Mouse (Mus musculus) liver, embryonic 11.5 days (tissue): ENCODE measurements around the gene Coa4. TPM values are rescaled to one million over a fixed set of nuclear protein-coding genes. Genes with fewer than 3 reads are reported as not detected.

Experiments
- ATAC-seq: fragments of 200-750 bp; cut with Nextera tagmentation; replicated peaks from 2 replicates; pipeline ENCODE4 v1.8.0; 2017; ENCODE audit warnings: moderate number of reproducible peaks, mild to moderate bottlenecking, moderate TSS enrichment, moderate library complexity; ENCODE audit not compliant: low FRiP score
- DNase-seq: peaks from one replicate; pipeline ENCODE4 v3.0.0-alpha.2; 2017; ENCODE audit warnings: low spot score
- H3K27ac ChIP-seq: fragments of 300-500 bp; sonication (generic); 2 replicates; pipeline ENCODE4 v1.5.1; 2014; ENCODE audit warnings: mild to moderate bottlenecking, low read depth, low read length, control low read depth
- H3K27me3 ChIP-seq: fragments of 300-500 bp; sonication (generic); replicated peaks from 2 replicates; pipeline ENCODE4 v1.6.1; 2014; ENCODE audit warnings: low read length, mixed read lengths; ENCODE audit not compliant: control insufficient read depth, insufficient read depth
- H3K36me3 ChIP-seq: fragments of 300-500 bp; sonication (generic); 2 replicates; pipeline ENCODE4 v1.6.1; 2014; ENCODE audit warnings: mild to moderate bottlenecking, low read length, moderate library complexity, mixed read lengths; ENCODE audit not compliant: control insufficient read depth, insufficient read depth
- H3K4me1 ChIP-seq: fragments of 300-500 bp; sonication (generic); replicated peaks from 2 replicates; pipeline ENCODE4 v1.6.1; 2014; ENCODE audit warnings: low read length, mixed read lengths; ENCODE audit not compliant: control insufficient read depth, insufficient read depth
- H3K4me2 ChIP-seq: fragments of 300-500 bp; sonication (generic); 2 replicates; pipeline ENCODE4 v1.6.1; 2014; ENCODE audit warnings: mild to moderate bottlenecking, control low read depth, moderate library complexity
- H3K4me3 ChIP-seq: fragments of 300-500 bp; sonication (generic); 2 replicates; pipeline ENCODE4 v1.5.1; 2014; ENCODE audit warnings: low read depth, low read length, control low read depth
- H3K9ac ChIP-seq: fragments of 300-500 bp; sonication (generic); 2 replicates; pipeline ENCODE4 v1.6.1; 2014; ENCODE audit warnings: low read depth, low read length, control low read depth
- H3K9me3 ChIP-seq: fragments of 300-500 bp; sonication (generic); 2 replicates; pipeline ENCODE4 v1.6.1; 2016; ENCODE audit warnings: low read length, inconsistent platforms, mixed read lengths; ENCODE audit not compliant: control insufficient read depth
- WGBS: fragments of 180-500 bp; shearing (Covaris S2); extraction: QIAGEN DNeasy Blood & Tissue Kit; methylation state at CpG from one replicate; pipeline ENCODE4 v1.1.7; 2014; 5-methylcytosine and 5-hydroxymethylcytosine counted together
- polyA plus RNA-seq: library from polyadenylated mRNA; unstranded; fragments of >200 nt; fragmentation: Nextera tagmentation; extraction: Ambion mirVana; gene quantifications from 2 replicates; pipeline ENCODE4 v1.2.1, GENCODE M21; 2014

The Coa4 gene
- polyA plus RNA-seq, 1 experiment from 2014 or later, result 27.5 TPM

DNA sequence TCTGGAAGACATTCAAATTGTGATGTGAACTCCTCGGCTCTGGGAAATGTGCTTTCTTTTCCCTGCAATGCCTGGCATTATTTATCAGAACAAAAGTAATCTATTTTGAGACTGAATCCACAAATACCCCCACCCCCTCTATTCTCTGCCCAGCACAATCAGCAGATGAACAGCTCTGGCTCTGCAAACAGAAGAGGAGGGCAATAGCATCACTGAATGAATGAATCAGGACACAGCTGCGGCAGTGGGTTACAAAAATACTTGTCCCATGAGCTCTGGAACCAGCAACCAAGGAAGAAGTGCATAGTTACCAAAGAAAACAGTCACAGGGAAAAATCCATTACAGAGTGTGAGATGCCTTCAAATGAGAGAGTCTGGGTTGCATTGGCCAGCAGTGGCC, 41.9 kb downstream of the Coa4 start:
- Histone ChIP-seq H3K9me3 (no peaks in the 10 kb centered on the region), H3K9ac (no peak overlapping the region), H3K4me3 (no peak overlapping the region), H3K27ac (no peak overlapping the region), H3K36me3 (no peaks in the 10 kb centered on the region), H3K4me2 (no peak overlapping the region), H3K27me3 (no peaks in the 10 kb centered on the region), H3K4me1 (peaks cover 7% of the 10 kb centered on the region; the same call in 1 of the 2 replicates)
- DNase-seq, result no peak
- ATAC-seq, result no peak
- 77% methylated on average over 2 of the region's 2 CpGs for WGBS

DNA sequence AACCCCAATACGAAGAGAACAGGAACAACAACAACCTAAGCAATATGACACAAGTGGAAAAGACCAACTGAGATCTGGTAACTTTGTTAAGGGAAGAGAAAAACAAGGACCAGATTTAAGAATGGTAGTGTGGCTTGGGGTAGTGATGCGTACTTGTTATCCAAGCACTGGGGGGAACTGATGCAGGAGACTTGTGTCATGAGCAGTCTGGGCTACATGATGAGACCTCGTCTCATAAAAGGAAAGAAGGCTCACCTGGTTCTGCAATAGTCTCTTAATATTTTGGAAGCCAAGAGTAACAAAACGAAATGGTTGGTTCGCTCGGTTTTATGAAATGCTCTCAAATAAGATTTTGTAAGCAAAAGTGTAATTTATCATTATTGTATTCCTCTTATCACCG, 45.4 kb downstream of the Coa4 start:
- DNase-seq (no peak), ATAC-seq (no peak)
- Histone ChIP-seq H3K4me1 (peaks cover 7% of the 10 kb centered on the region; the same call in 1 of the 2 replicates), H3K9ac (peak overlapping the region; percentile 72; the same call in 1 of the 2 replicates), H3K36me3 (no peaks in the 10 kb centered on the region), H3K9me3 (no peaks in the 10 kb centered on the region), H3K27ac (no peak overlapping the region), H3K4me2 (peak overlapping the region; percentile 70), H3K27me3 (no peaks in the 10 kb centered on the region), H3K4me3 (peak overlapping the region; percentile 57)
- 32% methylated on average over 7 of the region's 7 CpGs for WGBS

DNA sequence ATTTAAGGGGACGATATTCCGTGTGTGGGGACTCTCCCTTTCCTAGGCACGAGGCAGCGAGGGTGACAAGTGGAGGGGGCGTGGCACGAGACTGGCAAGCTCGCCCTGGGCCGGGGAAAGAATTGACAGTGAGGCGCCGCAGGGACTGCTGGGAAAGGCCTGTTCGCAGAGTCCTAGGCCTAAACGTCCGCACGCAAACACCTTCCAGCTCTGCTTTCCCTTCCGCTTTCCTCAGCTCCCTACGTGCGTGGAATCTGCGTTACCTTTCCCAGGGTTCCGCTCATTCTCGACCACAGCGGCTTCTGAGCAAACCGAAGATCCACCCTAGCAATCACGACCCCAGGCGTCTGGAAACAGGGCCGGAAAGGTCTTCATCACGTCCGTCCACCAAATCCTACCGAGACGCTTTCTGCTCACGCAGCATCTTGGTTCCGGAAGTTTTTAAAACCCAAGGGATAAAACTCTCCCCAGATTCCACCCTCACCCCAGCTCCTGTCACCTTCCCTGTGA, 45.9 kb downstream of the Coa4 start:
- Histone ChIP-seq H3K9me3 (no peaks in the 10 kb centered on the region), H3K4me3 (peak overlapping the region; percentile 57), H3K36me3 (no peaks in the 10 kb centered on the region), H3K4me1 (peaks cover 7% of the 10 kb centered on the region; the same call in 1 of the 2 replicates), H3K27me3 (no peaks in the 10 kb centered on the region), H3K4me2 (peak overlapping the region; percentile 70), H3K27ac (peak overlapping the region; percentile 40; the same call in 1 of the 2 replicates), H3K9ac (peak overlapping the region; percentile 72)
- ATAC-seq (peak; percentile 91), DNase-seq (peak; percentile 91)
- under 1% methylated on average over 31 of the region's 31 CpGs for whole genome bisulfite sequencing

DNA sequence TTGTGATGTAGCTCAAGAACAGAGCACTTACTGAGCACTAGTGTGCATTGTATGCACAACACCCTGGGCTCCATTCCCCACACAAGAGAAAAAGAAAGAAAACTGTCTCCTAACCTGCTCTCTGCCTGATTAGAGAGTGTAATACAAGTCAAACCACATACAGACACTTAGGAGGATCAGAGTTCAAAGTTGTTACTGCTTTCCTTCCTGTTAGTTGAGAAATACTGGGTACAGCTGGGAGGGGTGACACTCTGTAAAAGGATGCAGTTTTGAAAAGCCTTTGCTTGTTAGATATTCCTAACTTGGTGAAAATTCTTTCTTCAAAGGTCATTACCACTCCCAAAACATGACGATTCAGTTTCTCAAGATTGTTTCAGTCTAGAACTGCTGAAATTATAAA, 52.9 kb downstream of the Coa4 start:
- WGBS, result 68% methylated on average over 1 of the region's 1 CpGs
- Histone ChIP-seq H3K4me3 (no peak overlapping the region), H3K4me1 (no peaks in the 10 kb centered on the region), H3K9ac (no peak overlapping the region), H3K27ac (peak overlapping the region; percentile 29; the same call in 1 of the 2 replicates), H3K9me3 (no peaks in the 10 kb centered on the region), H3K4me2 (no peak overlapping the region), H3K36me3 (no peaks in the 10 kb centered on the region), H3K27me3 (no peaks in the 10 kb centered on the region)
- ATAC-seq (no peak), DNase-seq (no peak)

Other genes starting within 250 kb of the Coa4 start
- 25.3 and 28.2 TPM in 2 replicates for gene C2cd3, start 164.8 kb upstream of the Coa4 start, polyA plus RNA-seq
- 56.4 and 56.5 TPM in 2 replicates for gene Ppme1, start 164.8 kb upstream of the Coa4 start, polyA plus RNA-seq
- gene Ucp3, start 64.1 kb upstream of the Coa4 start, polyA plus RNA-seq, result not detected in 2 replicates
- 487 and 491 TPM in 2 replicates for gene Ucp2, start 43.7 kb upstream of the Coa4 start, polyA plus RNA-seq
- gene Dnajb13, start 22.1 kb upstream of the Coa4 start, polyA plus RNA-seq, result 1.2 and 1.6 TPM in 2 replicates
- gene Rab6a, start 70.3 kb downstream of the Coa4 start, polyA plus RNA-seq, result 81.6 and 85.7 TPM in 2 replicates
- 78.9 and 81.2 TPM in 2 replicates for gene Mrpl48, start 71.2 kb downstream of the Coa4 start, polyA plus RNA-seq
- gene Plekhb1, start 125.3 kb downstream of the Coa4 start, polyA plus RNA-seq, result 1.1 and 2.0 TPM in 2 replicates
- gene Fam168a, start 169.6 kb downstream of the Coa4 start, polyA plus RNA-seq, result 16.2 and 18.8 TPM in 2 replicates